Mouse (Mus musculus) liver, embryonic 12.5 days (tissue): ENCODE data around the gene Eri3. TPM values are rescaled to one million over a fixed set of nuclear protein-coding genes. Genes with fewer than 3 reads are reported as not detected.

ENCODE experiments used
- ATAC-seq: fragments of 200-750 bp; cut with Nextera tagmentation; 2 replicates; pipeline ENCODE4 v1.8.0; 2017; ENCODE audit warnings: moderate number of reproducible peaks, mild to moderate bottlenecking, moderate library complexity
- H3K27ac ChIP-seq: fragments of 300-500 bp; sonication (generic); 2 replicates; pipeline ENCODE4 v1.5.1; 2016; ENCODE audit warnings: mild to moderate bottlenecking
- H3K27me3 ChIP-seq: fragments of 300-500 bp; sonication (generic); replicated peaks from 2 replicates; pipeline ENCODE4 v1.6.1; 2016; ENCODE audit warnings: mild to moderate bottlenecking, moderate library complexity
- H3K36me3 ChIP-seq: fragments of 300-500 bp; sonication (generic); 2 replicates; pipeline ENCODE4 v1.6.1; 2016; ENCODE audit warnings: mild to moderate bottlenecking, moderate library complexity
- H3K4me1 ChIP-seq: fragments of 300-500 bp; sonication (generic); 2 replicates; pipeline ENCODE4 v1.6.1; 2016
- H3K4me2 ChIP-seq: fragments of 300-500 bp; sonication (generic); 2 replicates; pipeline ENCODE4 v1.6.1; 2016; ENCODE audit warnings: mild to moderate bottlenecking, moderate library complexity
- H3K4me3 ChIP-seq: fragments of 300-500 bp; sonication (generic); 2 replicates; pipeline ENCODE4 v1.5.1; 2016; ENCODE audit warnings: mild to moderate bottlenecking, moderate library complexity
- H3K9ac ChIP-seq: fragments of 300-500 bp; sonication (generic); 2 replicates; pipeline ENCODE4 v1.6.1; 2016; ENCODE audit warnings: mild to moderate bottlenecking, moderate library complexity
- H3K9me3 ChIP-seq: fragments of 300-500 bp; sonication (generic); replicated peaks from 2 replicates; pipeline ENCODE4 v1.6.1; 2016; ENCODE audit warnings: mild to moderate bottlenecking, moderate library complexity
- WGBS: fragments of 180-500 bp; shearing (Covaris S2); methylation state at CpG from one replicate; pipeline ENCODE4 v1.1.7; 2016; ENCODE audit not compliant: insufficient replicate concordance; 5-methylcytosine and 5-hydroxymethylcytosine counted together
- microRNA-seq: library from miRNA; unstranded; fragments of <30 nt; microRNA quantifications from one replicate; pipeline ENCODE4, GENCODE M21; 2017
- polyA plus RNA-seq: library from polyadenylated mRNA; unstranded; fragments of >200 nt; fragmentation: Nextera tagmentation; extraction: Ambion mirVana; gene quantifications from 2 replicates; pipeline ENCODE4 v1.2.1, GENCODE M21; 2016

Eri3 gene
- polyA plus RNA-seq, 1 experiment from 2014 or later, result 53.7 TPM

DNA sequence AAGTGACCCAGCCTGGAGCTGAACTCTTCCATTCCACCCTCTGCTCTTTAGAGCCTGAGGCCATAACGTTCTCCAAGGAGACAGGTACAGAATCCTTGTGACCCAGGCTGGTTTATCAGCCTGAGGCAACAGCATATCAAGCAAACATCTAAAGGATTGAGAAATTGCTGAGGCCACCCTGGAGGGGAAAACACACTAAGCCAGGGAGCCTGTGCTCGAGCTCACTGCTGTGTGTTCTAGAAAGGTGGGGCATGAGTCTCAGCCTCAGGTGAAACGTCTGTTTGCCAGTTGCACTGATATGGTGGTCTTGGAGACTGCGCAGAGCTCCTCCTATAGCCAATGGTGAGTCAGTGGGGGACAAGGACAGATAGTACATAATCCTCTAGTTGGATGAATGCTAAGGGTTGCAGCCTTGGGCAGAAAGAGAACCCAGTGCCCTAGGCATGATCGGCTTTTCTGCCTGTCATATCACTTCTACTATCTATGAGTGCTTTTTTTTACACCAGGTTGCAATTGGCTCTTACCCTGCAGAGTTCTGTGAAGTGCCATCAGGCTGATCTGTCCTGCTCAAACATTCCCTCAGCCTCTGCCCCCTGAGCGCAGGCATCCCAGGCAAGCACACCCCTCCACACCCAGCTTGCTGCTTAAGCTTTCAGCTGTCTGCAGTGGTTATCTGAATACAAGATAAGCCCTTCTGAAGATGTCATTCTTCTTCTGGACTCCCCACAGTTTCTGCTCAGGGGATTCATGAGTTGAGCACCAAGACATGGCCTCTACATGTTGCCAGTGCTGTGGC, 163.3 kb downstream of the Eri3 start:
- no peak overlapping the region for H3K27ac ChIP-seq
- H3K36me3 ChIP-seq, result no peaks in the 10 kb centered on the region
- no peak overlapping the region for H3K4me3 ChIP-seq
- H3K9me3 ChIP-seq, result no peaks in the 10 kb centered on the region
- no peaks in the 10 kb centered on the region for H3K4me1 ChIP-seq
- 50% methylated on average over 6 of the region's 6 CpGs for WGBS
- H3K4me2 ChIP-seq, result no peak overlapping the region
- H3K27me3 ChIP-seq, result no peaks in the 10 kb centered on the region
- ATAC-seq, result no peak
- no peak overlapping the region for H3K9ac ChIP-seq

Small RNAs within 50 kb of the gene (microRNA-seq; reads per million reads assigned to microRNA genes)
- not detected for gene Gm25559

Other genes with a start within 250 kb of the Eri3 start
- 55.5 and 55.9 TPM in 2 replicates for gene Rnf220, start 53.3 kb upstream of the Eri3 start, polyA plus RNA-seq
- gene Dmap1, start 131.9 kb downstream of the Eri3 start, polyA plus RNA-seq, result 30.4 and 31.1 TPM in 2 replicates
- gene Gm12845, start 174.0 kb downstream of the Eri3 start, polyA plus RNA-seq, result not detected in 2 replicates
- not detected in 2 replicates for gene Klf17, start 215.3 kb downstream of the Eri3 start, polyA plus RNA-seq